Mouse (Mus musculus) neural tube, embryonic 11.5 days (tissue): ENCODE results near the gene Armh1. TPM values are rescaled to one million over a fixed set of nuclear protein-coding genes. Genes with fewer than 3 reads are reported as not detected.
A peak's percentile ranks its signal among the peaks of the same experiment; 100 is the strongest.

Experiments
- ATAC-seq: fragments of 200-750 bp; cut with Nextera tagmentation; 2 replicates; pipeline ENCODE4 v1.8.0; 2017; ENCODE audit warnings: moderate number of reproducible peaks, mild to moderate bottlenecking, moderate TSS enrichment, moderate library complexity; ENCODE audit not compliant: insufficient read depth, low FRiP score, low TSS enrichment
- DNase-seq: peaks from one replicate; pipeline ENCODE4 v3.0.0-alpha.2; 2015; ENCODE audit warnings: low spot score
- H3K27ac ChIP-seq: fragments of 300-500 bp; sonication (generic); 2 replicates; pipeline ENCODE4 v1.5.1; 2014; ENCODE audit warnings: low read depth, mild to moderate bottlenecking, low read length
- H3K27me3 ChIP-seq: fragments of 300-500 bp; sonication (generic); 2 replicates; pipeline ENCODE4 v1.6.1; 2014; ENCODE audit warnings: mild to moderate bottlenecking, low read length, mixed read lengths; ENCODE audit not compliant: control insufficient read depth, insufficient read depth
- H3K36me3 ChIP-seq: fragments of 300-500 bp; sonication (generic); 2 replicates; pipeline ENCODE4 v1.6.1; 2014; ENCODE audit warnings: mild to moderate bottlenecking, low read length, moderate library complexity, mixed read lengths; ENCODE audit not compliant: control insufficient read depth, insufficient read depth
- H3K4me1 ChIP-seq: fragments of 300-500 bp; sonication (generic); 2 replicates; pipeline ENCODE4 v1.6.1; 2014; ENCODE audit warnings: low read length, mixed read lengths; ENCODE audit not compliant: control insufficient read depth, insufficient read depth
- H3K4me2 ChIP-seq: fragments of 300-500 bp; sonication (generic); 2 replicates; pipeline ENCODE4 v1.6.1; 2014; ENCODE audit warnings: low read depth, mild to moderate bottlenecking, moderate library complexity
- H3K4me3 ChIP-seq: fragments of 300-500 bp; sonication (generic); 2 replicates; pipeline ENCODE4 v1.5.1; 2014; ENCODE audit warnings: low read depth, low read length
- H3K9ac ChIP-seq: fragments of 300-500 bp; sonication (generic); 2 replicates; pipeline ENCODE4 v1.6.1; 2014; ENCODE audit warnings: mild to moderate bottlenecking, low read length
- H3K9me3 ChIP-seq: fragments of 300-500 bp; sonication (generic); 2 replicates; pipeline ENCODE4 v1.6.1; 2016; ENCODE audit warnings: low read length; ENCODE audit not compliant: control insufficient read depth
- WGBS: fragments of 180-500 bp; shearing (Covaris S2); extraction: QIAGEN DNeasy Blood & Tissue Kit; methylation state at CpG from one replicate; pipeline ENCODE4 v1.1.7; 2014; 5-methylcytosine and 5-hydroxymethylcytosine counted together
- polyA plus RNA-seq: library from polyadenylated mRNA; unstranded; fragments of >200 nt; fragmentation: Nextera tagmentation; extraction: Ambion mirVana; gene quantifications from 2 replicates; pipeline ENCODE4 v1.2.1, GENCODE M21; 2014

Armh1 gene
- polyA plus RNA-seq = 0.43 TPM in 1 of 2 replicates, not detected in the other

DNA sequence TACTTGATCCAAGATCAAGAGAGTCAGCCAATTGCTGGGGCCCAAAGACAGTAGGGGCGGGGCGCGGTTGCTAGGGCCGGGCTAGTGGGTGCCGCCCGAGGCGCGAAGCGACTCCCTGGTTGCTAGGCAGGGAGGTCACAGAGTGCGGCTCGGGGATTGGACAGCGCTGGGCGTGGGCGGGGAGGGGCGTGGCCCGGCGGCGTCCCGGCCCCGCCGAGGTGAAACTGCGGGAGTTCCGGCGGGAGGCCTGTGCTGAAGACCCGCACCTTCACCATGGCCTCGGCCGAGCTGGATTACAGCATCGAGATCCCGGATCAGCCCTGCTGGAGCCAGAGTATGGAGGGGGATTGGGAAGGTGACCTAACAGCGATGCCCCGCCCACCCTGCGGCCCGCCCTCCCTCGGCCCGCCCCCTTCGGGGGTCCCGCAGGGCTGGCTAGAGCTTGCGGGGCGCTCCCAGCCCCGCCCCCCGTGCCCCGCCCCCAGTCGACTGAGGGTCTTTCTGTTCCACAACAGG lies at the start of gene Armh1, which contains the start of gene Tmem53:
Gene Armh1 (minus strand): TSS at position 325 of the 516 bp plus-strand sequence.
Gene Tmem53 (plus strand): TSS at position 151 of the 516 bp plus-strand sequence.
- H3K9ac ChIP-seq = peak within 1 kb of the TSS; percentile 58
- H3K36me3 ChIP-seq = no peaks in the 10 kb centered on the region
- H3K27ac ChIP-seq = peak within 1 kb of the TSS; percentile 56; the same call in 1 of the 2 replicates
- peak; percentile 99 for ATAC-seq
- peak within 1 kb of the TSS; percentile 52 for H3K4me2 ChIP-seq
- under 1% methylated on average over 32 of the region's 43 CpGs for WGBS
- no peaks in the 10 kb centered on the region; the same call in 1 of the 2 replicates for H3K27me3 ChIP-seq
- H3K9me3 ChIP-seq = no peaks in the 10 kb centered on the region
- peak; percentile 95 for DNase-seq
- peaks cover 6% of the 10 kb centered on the region for H3K4me1 ChIP-seq
- peak within 1 kb of the TSS; percentile 59 for H3K4me3 ChIP-seq

GRCm38 (mm10) chr4:117299921-117300320 lies 48.0 kb upstream of the Armh1 start:
- Histone ChIP-seq H3K4me3 (no peak overlapping the region), H3K27me3 (peaks cover 27% of the 10 kb centered on the region), H3K27ac (no peak overlapping the region)

DNA sequence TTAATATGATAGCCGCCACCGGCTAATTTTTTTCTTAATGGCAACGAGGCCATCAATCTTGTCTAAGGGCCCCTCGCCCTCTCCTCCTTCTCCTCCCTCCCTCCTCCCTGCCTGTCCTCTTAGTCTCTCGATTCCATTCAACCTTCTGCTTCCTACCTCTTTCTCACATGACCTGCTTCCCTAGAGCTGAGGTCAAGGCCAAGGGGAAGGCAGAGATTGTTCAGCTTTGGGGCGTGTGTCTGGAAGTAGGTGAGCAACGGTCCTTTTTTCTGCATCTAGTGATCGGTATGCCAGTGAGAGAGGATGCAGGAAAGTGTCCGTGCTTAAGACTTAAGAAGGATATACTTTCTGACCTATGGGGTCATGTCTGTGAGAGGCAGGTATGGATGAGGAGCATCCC lies 45.9 kb upstream of the Armh1 start:
- H3K9ac ChIP-seq = no peak overlapping the region
- H3K36me3 ChIP-seq = no peaks in the 10 kb centered on the region
- H3K4me2 ChIP-seq = no peak overlapping the region
- peaks cover 6% of the 10 kb centered on the region for H3K27me3 ChIP-seq
- DNase-seq (no peak), ATAC-seq (no peak)
- no peak overlapping the region for H3K4me3 ChIP-seq
- peaks cover 6% of the 10 kb centered on the region for H3K4me1 ChIP-seq
- no peak overlapping the region for H3K27ac ChIP-seq
- WGBS = 71% methylated on average over 9 of the region's 9 CpGs
- H3K9me3 ChIP-seq = no peaks in the 10 kb centered on the region

More at GRCm38 (mm10) chr4:117299921-117300320, 48.0 kb upstream of the Armh1 start:
- DNase-seq = no peak
- no peaks in the 10 kb centered on the region for H3K36me3 ChIP-seq
- H3K9ac ChIP-seq = no peak overlapping the region
- ATAC-seq = peak; percentile 29; the same call in 1 of the 2 replicates
- H3K4me1 ChIP-seq = peaks cover 18% of the 10 kb centered on the region
- H3K4me2 ChIP-seq = no peak overlapping the region
- no peaks in the 10 kb centered on the region for H3K9me3 ChIP-seq
- WGBS = 58% methylated on average over 10 of the region's 10 CpGs

DNA sequence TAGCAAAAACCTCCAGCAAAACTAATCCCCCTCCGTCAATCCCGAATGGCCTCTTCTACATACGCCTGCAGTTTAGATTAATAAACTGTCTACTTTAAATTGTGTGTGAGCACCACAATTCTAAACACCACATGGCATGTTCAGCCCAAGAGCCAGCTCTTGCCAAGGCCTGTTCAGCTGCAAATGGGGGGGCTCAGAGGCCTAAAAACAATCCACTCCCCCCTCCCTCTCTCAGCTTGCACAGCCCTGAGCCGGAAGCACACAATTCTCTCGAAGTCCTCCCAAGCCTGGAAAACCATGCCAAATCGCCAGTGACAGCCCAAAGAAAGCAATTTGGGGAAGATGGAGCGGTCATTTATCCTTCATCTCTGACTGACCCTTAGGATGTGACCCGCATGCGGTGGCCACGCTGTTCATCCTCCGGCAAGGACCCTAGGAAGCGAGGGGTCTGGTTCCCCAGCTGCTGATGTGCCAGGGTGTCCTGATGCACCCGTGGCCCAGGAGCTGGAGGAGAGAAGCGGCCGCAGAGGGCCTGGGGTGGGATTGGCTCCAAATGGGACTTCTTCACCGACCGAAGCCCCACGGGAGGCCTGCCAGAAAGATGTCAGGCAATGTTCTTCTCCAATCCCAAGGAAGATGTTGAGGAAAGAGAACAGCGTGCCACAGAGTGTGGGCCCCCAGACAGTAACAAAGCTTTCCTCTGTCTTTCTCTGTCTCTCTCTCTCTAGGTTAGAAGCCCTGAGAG lies 45.1 kb upstream of the Armh1 start:
- no peak overlapping the region for H3K4me3 ChIP-seq
- peaks cover 6% of the 10 kb centered on the region for H3K4me1 ChIP-seq
- 68% methylated on average over 19 of the region's 19 CpGs for WGBS
- no peak for DNase-seq
- H3K9ac ChIP-seq = no peak overlapping the region
- no peaks in the 10 kb centered on the region for H3K9me3 ChIP-seq
- ATAC-seq = no peak
- H3K4me2 ChIP-seq = no peak overlapping the region
- H3K27me3 ChIP-seq = no peaks in the 10 kb centered on the region
- no peak overlapping the region for H3K27ac ChIP-seq
- no peaks in the 10 kb centered on the region for H3K36me3 ChIP-seq

DNA sequence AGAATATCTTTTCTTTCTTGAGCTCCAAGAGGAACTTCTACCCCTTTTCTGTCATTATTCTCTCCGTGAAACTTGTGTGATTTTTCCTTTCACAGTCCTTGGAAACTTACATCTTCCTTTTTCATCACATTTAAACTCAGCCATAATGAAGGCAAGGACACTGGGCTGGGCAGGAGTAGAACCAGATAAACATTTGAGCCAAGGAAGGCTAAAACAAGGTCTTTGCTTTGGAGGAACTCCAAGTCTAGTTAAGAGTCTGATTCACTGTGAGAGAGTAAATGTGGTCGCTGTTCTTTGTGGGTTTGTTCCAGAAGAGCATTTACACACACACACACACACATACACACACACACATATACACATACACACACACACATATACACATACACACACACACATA lies 39.8 kb upstream of the Armh1 start:
- 93% methylated on average over 2 of the region's 2 CpGs for WGBS
- Histone ChIP-seq H3K27ac (no peak overlapping the region), H3K9ac (no peak overlapping the region), H3K4me2 (no peak overlapping the region), H3K4me3 (no peak overlapping the region), H3K36me3 (peaks cover 2% of the 10 kb centered on the region; the same call in 1 of the 2 replicates), H3K27me3 (no peaks in the 10 kb centered on the region), H3K9me3 (no peaks in the 10 kb centered on the region), H3K4me1 (peaks cover 16% of the 10 kb centered on the region)
- DNase-seq (no peak), ATAC-seq (no peak)

DNA sequence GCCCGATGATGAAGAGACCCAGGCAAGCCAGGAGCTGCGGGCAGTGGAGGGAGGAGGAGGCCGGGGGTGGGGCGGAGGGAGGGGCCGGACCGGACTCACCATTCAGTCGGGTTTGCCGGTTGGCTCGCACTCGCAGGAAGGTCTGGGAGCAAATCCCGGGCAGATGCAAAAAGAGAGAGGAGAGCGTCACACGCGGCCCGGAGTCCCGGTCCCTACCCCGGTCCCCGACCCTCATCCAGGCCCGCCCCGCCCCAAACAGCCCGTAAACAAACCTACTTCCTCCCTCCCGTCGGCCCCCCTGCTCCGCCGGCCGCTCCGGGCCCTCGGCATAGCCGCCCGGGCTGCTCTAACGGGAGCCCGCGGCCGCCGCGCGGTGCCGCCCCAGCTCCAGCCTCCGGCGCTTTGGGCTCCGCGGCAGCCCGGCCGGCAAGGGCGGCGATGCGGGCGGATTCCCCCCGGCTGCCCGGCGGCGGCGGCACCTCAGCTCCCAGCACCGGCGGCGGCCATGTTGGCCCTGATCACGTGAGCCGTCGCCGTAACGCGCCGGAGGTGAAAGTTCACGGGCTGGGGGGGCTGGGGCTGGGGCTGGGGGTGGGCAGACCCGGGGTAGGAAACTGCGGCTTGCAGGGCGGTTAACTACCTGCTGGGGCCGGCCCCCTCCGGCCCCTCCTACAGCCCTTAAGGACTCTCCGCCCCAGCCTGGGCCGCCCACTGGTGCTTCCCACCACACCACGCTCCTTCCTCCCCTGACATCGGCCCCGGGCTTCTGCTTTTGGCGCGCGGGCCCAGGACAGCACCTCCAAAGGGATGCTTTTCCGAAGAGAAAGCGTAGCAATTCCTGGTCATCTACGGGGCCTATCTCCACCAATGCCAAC lies 37.2 kb upstream of the Armh1 start:
- Histone ChIP-seq H3K9me3 (no peaks in the 10 kb centered on the region), H3K4me3 (peak overlapping the region; percentile 81), H3K4me2 (peak overlapping the region; percentile 70), H3K27me3 (no peaks in the 10 kb centered on the region), H3K27ac (peak overlapping the region; percentile 97), H3K9ac (peak overlapping the region; percentile 84), H3K4me1 (peaks cover 31% of the 10 kb centered on the region), H3K36me3 (peaks cover 10% of the 10 kb centered on the region)
- DNase-seq = peak; percentile 77
- WGBS = under 1% methylated on average over 64 of the region's 80 CpGs
- peak; percentile 85 for ATAC-seq

DNA sequence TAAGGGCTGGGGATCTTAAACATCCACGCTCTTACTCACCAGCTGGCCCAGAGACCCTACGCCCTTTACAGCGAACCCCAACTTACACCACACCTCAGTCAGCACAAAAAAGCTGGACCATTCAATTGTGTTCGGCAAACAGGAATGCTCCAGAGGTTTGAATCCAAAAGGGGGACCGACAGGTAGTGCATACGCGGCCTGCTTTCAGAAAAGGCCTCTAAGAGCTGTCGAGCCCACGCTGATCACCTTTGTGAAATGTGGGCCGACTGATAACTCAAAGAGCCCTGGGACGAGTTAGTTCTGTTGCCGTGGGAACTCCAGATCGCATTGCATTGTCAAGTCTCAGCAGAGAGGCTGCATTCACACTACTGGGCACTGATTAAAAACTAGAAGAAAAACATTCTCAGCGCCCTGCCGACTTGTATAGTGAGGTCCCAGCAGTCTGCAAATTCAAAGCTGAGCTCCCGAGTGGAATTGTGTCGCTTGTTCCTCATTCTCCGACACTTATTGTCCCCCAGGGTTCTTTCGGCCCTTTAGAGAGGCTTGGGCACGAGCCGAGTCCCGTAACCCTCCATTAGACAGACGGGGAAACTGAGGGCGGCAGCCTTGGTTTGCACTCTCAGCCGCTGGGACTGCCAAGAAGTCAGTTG lies 36.5 kb upstream of the Armh1 start:
- DNase-seq (no peak), ATAC-seq (no peak)
- Histone ChIP-seq H3K9ac (peak overlapping the region; percentile 84), H3K27me3 (no peaks in the 10 kb centered on the region), H3K9me3 (no peaks in the 10 kb centered on the region), H3K4me2 (peak overlapping the region; percentile 70), H3K27ac (peak overlapping the region; percentile 97), H3K4me1 (peaks cover 38% of the 10 kb centered on the region), H3K4me3 (peak overlapping the region; percentile 81), H3K36me3 (peaks cover 10% of the 10 kb centered on the region)
- 29% methylated on average over 25 of the region's 25 CpGs for WGBS

DNA sequence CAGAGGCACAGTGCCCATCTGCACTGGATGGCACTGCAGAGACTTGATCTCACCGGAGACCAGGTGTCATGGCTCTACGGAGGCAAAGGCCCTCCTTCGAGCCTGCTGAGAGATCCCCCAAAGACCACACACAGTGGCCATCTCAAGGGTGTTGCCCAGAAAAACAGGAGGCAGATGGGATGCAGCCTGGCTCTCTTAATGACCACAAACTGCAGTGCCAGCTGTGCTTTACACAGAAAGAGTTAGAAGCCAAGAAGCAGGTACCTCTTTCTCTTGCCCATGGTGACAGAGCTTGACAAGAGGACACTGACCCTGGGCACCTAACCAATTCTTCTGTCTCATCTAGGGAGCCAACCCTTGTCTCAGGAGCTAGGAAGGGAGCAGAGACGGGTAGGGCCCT lies 32.4 kb upstream of the Armh1 start:
- no peaks in the 10 kb centered on the region for H3K9me3 ChIP-seq
- H3K36me3 ChIP-seq = peaks cover 10% of the 10 kb centered on the region
- H3K4me2 ChIP-seq = no peak overlapping the region
- peak overlapping the region; percentile 63; the same call in 1 of the 2 replicates for H3K27ac ChIP-seq
- DNase-seq (no peak), ATAC-seq (no peak)
- H3K9ac ChIP-seq = no peak overlapping the region
- H3K4me3 ChIP-seq = no peak overlapping the region
- H3K4me1 ChIP-seq = peaks cover 44% of the 10 kb centered on the region
- H3K27me3 ChIP-seq = no peaks in the 10 kb centered on the region
- whole genome bisulfite sequencing = 25% methylated on average over 4 of the region's 4 CpGs
